Mouse (Mus musculus) gastrocnemius, postnatal 14 days (tissue): ENCODE data around the gene Def8. TPM values are rescaled to one million over a fixed set of nuclear protein-coding genes. Genes with fewer than 3 reads are reported as not detected.
"Not testable (repeated sequence)": the region's sequence is repeated elsewhere in the genome, so short reads cannot be mapped to it uniquely, and the experiment has no call there.

Source experiments
- DNase-seq: peaks from one replicate; pipeline ENCODE4 v3.0.0; 2021; ENCODE audit warnings: mixed read lengths
- intact Hi-C: fragments of 180-260 bp; cut with DNase I; formaldehyde crosslinking; loops from one replicate; pipeline ENCODE4 v1.15.1; 2025; ENCODE audit warnings: low total_unique reads
- total RNA-seq, 2 experiments: library from RNA; stranded (reverse); gene quantifications; 2 replicates each; pipeline ENCODE4 v1.2.3; 2021

Gene Def8
- total RNA-seq, 2 experiments from 2014 or later = 36.2 to 36.3 TPM

DNA sequence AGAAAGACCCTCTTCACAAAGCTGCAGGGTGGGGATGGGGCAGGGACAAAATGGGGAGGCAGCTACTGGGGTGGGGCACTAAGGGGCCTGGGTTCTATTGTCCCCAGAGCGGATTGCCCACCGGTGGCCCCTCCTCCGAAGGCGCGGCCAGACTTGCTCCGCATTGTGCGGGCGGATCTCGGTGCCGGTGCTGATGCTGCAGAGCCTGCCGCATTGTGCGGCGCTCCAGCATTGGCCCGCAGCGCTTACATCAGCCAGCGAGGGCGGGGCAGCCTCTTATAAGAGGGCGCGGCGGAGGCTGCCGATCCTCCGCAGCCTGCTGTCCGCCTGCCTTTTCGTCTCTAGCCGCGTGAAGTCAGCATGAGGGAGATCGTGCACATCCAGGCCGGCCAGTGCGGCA, 12.1 kb upstream of the Def8 start, which contains the start of gene Tubb3:
Tubb3 (plus strand) TSS at position 179 of the 400 bp plus-strand sequence.
- intact Hi-C loops = no loop called here
- peak; percentile 23 for DNase-seq

DNA sequence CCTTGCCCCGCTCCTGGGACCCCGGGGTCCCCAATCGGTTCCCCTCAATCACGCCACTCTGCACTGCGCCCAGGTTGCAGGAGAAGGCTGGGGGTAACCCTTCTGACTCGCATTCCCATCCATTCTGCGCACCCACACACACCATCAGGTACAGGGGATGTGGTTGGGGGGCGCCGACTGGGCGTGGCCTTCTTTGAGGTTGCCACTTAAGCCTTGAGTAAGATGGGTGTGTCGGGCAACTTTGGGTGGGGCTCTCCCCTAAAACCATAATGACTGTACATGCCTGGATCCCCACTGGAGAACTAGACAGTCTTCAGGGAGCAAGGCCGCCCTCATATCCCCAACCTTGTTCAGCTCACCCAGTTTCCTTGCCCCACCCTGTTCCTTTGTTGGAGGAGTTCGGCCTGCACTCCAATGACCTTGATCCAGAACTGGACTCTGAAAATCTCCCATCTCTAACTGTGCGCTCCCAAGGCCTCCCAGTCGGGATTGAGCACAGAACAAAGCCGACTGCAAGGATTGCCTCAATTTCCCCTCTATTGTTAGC, 11.5 kb upstream of the Def8 start:
- intact Hi-C loops = no loop called here
- no peak for DNase-seq

DNA sequence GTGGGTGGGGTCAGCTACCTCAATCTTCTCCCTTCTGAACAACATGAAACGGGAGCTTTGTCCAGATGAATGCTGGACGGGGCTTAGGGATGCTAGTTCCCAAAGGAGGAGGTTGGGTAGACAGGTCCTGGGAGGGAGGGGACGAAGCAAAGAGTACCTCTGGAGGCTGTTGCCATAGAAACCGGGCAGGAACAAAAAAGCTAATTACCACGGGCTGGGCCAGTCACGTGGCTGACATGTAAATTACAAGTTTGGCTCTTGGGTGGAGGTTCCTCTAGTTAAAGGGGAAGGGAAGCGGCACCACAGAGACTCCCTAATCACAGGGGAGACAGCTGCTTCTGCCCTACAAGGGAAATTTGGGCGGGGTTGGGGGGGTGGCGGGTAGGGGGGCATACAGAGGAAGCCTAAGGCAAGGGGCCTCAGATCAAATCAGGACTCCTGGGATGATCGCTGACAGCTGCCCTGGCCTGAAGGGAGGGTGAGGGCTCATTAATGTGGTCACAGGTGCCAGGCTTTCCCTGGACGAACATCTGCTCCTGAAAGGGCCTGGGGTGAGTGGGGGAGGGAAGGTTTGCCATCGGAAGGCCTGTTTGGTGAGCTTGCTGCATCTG, 10.7 kb upstream of the Def8 start:
- intact Hi-C loops = no loop called here
- no peak for DNase-seq

DNA sequence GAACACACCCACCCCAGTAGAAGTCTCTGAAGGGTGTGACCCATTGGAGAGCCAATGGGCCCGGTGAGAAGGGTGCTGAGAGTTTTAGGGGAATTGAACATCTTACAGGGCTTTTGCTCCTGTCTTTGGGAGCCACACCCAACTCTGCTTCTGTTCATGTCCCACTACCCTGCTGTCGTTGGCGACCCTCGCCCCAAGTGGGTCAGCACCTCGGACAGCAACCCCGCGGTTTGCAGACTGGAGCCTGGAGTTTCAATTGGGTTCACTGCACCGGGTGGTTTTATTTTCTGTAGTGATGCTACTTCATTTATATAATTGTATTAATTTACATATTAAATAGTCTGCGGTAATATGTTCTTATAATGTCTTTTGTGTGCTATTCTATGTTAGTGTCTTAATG, 9.1 kb upstream of the Def8 start:
- intact Hi-C loops = no loop called here
- no peak for DNase-seq

DNA sequence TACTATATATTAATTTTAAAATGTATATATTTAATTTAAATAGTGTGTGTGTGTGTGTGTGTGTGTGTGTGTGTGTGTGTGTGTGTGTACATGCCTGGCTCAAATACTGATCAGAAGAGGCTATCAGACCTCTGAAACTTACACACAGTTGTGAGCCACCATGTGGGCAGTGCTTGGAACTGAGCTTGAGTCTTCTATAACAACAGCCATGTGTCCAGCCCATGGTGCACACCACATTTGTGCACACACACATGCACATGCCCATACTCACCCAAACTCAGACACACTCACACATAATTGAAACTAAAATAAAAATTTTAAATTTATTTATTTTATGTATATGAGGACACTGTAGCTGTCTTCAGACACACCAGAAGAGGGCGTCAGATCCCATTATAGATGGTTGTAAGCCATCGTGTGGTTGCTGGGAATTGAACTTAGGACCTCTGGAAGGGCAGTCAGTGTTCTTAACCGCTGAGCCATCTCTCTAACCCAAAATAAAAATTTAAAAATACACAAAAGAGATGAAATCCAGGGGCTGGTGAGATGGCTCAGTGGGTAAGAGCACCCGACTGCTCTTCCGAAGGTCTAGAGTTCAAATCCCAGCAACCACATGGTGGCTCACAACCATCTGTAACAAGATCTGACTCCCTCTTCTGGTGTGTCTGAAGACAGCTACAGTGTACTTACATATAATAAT, 8.2 kb upstream of the Def8 start:
- intact Hi-C loops = not testable (repeated sequence)

DNA sequence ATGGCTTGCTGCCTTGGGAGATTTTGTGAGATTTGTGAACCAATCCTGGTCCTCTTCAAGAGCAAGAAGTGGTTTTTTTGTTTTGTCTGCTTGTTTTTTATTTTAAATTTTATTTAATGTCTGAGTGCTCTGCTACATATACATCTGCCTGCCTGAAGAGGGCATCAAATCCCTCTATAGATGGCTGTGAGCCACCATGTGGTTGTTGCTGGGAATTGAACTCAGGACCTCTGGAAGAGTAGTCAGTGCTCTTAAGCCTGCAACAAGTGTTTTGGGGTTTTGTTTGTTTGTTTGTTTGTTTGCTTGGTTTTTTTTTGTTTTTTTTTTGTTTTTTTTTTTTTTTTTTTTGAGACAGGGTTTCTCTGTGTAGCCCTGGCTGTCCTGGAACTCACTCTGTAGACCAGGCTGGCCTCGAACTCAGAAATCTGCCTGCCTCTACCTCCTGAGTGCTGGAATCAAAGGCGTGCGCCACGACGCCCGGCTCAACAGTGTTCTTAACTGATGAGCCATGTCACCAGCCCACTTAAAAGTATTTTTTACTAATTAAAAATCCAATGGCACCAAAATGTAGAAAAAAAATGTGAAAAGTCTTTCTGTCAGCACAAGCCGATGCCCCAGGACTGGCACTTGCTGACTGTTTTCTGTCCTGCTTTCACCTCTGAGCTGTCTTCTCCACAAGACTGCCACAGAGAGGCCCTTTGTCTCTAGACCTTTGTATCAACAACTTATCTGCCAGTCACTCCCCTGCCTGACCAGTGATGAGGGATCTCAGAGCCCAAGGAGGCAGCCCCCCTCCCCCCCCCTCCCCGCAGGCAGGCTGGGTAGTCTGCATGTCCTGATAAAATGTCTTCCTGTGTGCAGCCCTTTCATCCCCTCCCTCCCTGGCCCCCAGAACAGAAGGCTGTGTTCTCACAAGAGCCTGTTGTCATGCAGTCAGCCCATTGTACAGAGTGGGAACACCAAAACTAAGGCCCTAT, 7.1 kb upstream of the Def8 start:
- intact Hi-C loops = no loop called here

More for the DNA sequence above, 8.2 kb upstream of the Def8 start:
- not testable (repeated sequence) for DNase-seq

DNA sequence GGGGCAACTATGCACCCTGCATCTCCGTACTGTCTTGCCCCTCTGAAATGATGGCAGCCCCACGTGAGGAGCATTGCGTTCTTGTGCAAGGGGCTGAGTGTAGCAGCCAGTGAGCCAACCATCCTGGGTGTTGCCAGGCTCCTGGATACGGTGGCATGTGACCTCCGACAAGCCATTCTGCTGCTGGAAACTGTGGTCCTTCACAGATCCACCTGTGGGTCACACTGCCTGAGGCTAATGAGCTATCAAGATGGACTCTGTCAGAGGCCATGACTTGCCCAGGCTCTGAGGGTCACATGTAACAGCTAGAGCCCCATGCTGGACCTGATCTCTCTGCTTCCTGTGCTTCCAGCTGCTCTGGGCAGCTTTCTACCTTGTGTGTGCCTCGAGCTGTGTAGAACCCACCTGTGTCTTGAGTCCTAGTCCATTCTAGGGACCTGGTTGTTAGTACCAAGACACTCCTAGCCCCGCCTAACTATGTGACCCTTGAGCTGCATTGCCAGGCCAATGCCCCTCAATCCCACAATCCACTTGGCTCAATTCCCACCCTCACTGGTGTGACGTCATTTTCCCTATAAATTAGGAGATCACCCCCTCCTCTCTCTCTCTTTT, 6.3 kb upstream of the Def8 start:
- intact Hi-C loops = no loop called here
- no peak for DNase-seq

More for the DNA sequence above, 7.1 kb upstream of the Def8 start:
- DNase-seq = no peak

DNA sequence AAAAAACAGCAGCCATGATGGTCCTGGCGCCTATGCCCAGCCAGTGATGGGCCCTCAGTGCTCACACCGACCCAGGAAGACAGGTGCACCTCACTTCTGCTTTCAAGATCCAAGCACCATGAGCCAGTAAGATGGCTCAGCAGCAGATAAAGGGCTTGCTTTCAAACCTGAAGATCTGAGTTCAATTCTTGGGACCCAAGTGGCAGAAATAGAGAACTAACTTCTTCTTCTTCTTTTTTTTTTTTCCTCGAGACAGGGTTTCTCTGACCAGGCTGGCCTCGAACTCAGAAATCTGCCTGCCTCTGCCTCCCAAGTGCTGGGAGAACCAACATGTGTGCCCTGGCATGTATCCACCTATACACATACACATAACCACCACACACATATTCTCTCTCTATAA, 3.6 kb upstream of the Def8 start:
- intact Hi-C loops = no loop called here
- no peak for DNase-seq

DNA sequence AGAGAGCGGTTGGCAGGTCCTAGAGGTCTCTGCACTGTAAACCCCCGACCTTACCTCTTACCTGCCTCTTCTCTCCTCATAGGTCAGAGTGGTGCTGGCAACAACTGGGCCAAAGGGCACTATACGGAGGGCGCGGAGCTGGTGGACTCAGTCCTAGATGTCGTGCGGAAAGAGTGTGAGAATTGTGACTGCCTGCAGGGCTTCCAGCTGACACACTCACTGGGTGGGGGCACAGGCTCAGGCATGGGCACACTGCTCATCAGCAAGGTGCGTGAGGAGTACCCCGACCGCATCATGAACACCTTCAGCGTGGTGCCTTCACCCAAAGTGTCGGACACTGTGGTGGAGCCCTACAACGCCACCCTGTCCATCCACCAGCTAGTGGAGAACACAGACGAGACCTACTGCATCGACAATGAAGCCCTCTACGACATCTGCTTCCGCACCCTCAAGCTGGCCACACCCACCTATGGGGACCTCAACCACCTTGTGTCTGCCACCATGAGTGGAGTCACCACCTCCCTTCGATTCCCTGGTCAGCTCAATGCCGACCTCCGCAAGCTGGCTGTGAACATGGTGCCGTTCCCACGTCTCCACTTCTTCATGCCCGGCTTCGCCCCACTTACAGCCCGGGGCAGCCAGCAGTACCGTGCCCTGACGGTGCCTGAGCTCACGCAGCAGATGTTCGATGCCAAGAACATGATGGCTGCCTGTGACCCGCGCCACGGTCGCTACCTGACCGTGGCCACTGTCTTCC, 2.6 kb upstream of the Def8 start:
- intact Hi-C loops = no loop called here
- DNase-seq = no peak

DNA sequence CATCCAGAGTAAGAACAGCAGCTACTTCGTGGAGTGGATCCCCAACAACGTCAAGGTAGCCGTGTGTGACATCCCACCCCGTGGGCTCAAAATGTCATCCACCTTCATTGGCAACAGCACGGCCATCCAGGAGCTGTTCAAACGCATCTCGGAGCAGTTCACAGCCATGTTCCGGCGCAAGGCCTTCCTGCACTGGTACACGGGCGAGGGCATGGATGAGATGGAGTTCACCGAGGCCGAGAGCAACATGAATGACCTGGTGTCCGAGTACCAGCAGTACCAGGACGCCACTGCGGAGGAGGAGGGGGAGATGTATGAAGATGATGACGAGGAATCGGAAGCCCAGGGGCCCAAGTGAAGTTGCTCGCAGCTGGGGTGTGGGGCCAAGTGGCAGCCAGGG, 2.0 kb upstream of the Def8 start:
- no peak for DNase-seq
- intact Hi-C loops = no loop called here

DNA sequence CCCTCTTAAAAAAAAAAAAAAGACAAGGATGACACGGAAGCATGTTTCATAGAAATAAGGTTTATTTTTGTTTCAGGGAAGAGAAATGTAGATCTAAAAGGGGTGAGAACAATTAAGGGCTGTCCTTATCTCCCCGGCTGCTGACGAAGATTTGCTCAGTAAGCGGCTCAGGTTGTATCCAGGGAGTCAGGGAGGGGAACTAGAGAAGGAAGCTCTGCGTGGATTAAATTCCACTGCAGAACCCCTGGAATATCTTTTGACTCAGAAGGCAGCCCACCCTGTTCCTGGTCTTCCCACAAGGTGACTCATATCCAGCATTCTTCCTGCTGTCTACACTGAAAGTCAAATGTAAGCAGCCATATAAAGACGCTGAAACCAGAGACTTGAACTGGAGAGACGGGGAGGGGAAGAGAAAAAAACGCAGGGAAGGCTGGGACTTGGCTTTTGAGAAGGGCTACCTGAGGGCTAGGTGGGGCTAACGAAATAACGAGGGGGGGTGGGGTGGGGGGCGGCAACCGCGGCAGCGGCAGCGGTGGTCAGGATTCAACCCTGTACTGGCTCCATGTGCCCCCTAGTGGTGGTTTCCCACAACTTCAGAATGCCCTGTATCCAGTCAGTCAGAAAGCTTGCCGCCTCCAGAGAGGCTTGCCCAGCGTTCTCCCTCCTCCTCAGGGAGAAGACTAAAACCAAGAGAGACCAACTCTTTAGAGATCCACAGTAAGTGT, 1.1 kb upstream of the Def8 start:
- DNase-seq = peak; percentile 58
- intact Hi-C loops = no loop called here

DNA sequence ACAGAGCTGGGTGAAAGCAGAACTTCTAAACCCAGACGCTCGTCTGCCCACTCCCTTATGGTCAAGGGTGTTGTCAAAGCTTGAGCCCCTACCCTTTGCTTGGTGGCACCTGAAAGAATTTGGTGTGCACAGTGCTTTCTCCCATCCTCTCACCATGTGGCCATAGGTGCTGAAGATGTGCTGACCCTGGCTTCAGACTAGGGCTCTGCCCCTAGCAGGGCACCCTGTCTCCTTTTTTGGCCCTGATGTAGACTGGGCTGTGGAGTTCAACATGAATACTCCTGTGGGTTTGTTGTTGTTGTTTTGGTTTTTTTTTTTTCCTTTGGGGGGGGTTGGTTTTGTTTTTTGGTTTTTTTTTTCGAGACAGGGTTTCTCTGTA, 557 bp upstream of the Def8 start:
- intact Hi-C loops = no loop called here
- DNase-seq = no peak

DNA sequence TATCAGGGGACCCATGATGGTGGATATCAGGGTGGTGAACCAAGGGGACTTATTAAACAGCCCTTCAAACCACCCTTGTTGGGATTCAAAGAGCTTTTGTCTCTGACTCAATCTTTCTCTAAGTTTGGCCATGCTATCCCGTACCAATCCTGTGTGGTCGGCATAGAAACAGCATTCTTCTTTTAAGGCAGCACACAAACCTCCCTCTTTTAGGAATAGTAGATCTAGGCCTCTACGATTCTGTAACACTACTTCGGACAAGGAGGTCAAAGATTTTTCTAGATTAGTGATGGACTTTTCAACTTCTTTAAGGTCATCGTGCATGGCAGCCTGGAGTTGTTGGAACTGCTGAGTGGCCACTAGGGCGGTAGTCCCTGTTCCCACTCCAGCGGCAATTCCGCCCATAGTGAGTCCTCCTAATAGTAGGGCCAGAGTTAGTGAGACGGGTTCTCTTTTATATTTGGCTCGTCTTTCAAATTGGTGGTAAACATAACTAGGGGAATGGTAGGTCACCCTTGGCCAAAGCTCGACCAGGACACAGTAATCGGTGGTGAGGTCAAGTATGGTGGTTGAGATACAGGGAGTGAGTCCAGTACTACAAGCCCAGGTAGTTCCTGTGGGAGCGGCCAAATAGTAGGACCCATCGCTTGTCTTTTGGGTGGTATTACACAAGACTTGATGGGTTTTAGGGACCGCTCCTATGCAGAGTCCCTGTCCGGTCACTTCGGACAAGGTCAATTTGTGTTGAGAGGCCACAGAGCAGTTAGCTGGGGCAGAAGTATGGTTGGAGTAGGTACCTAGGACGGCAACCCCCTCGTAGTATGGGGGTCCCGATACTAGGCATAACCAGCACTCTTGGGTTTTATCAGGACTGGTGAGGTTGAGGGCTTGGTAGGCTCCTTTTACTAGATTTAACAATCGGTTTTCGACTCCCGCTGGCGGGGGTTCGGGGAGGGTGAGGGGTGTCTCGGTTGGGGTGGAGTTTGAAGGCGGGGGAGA, 3.5 kb downstream of the Def8 start:
- intact Hi-C loops = no loop called here
- no peak for DNase-seq

DNA sequence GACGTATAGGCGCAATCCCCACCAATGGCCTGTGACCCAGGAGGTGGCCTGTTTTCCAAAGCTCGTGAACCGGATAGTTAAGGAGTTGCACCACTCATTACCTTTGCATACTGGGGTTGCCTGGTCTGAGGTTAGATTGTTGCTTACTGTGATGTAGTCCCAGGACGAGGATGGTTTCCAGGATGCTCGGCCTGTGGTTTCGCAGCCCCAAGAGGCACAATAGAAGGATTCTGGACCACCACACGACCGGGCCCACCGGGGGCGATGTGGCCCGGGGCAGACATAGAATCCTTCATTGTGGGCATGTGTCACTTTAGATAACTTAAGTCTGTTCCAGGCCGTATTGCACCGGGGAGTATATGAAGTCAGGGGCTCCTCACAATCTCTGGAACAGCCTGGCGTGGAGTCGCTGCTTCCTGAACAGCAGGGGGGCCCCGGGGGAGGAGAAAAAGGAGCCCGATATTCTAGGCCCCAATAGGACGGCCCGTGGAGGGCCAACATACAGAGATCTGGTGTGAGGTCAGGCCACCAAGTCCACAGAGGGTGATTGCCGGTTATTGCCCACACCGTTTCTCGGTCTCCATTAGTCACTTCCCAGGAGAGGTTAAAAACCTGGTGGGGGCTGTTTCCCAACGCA, 4.4 kb downstream of the Def8 start:
- intact Hi-C loops = no loop called here
- DNase-seq = no peak

DNA sequence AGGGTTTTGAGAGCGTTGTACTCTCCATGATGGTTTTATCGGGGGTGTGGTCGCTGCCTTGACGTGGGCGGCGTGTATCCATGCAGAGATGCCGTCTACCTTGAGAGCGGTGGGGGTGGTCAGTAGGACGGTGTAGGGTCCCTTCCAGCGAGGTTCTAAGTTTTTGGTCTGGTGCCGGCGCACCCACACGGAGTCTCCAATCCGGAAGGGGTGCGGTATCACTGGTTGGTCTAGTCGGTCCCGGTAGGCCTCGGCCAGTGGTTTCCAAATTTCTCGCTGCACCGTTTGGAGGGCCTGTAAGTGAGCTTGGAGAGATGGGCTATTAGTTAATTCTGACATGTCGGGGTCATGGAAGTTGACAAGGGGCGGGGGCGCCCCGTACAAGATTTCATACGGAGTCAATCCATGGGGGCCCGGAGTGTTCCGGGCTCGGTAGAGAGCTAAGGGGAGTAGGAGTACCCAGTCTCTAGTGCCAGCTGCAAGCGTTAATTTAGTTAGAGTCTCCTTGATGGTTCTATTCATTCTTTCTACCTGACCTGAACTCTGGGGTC, 5.1 kb downstream of the Def8 start:
- DNase-seq = no peak
- intact Hi-C loops = no loop called here

DNA sequence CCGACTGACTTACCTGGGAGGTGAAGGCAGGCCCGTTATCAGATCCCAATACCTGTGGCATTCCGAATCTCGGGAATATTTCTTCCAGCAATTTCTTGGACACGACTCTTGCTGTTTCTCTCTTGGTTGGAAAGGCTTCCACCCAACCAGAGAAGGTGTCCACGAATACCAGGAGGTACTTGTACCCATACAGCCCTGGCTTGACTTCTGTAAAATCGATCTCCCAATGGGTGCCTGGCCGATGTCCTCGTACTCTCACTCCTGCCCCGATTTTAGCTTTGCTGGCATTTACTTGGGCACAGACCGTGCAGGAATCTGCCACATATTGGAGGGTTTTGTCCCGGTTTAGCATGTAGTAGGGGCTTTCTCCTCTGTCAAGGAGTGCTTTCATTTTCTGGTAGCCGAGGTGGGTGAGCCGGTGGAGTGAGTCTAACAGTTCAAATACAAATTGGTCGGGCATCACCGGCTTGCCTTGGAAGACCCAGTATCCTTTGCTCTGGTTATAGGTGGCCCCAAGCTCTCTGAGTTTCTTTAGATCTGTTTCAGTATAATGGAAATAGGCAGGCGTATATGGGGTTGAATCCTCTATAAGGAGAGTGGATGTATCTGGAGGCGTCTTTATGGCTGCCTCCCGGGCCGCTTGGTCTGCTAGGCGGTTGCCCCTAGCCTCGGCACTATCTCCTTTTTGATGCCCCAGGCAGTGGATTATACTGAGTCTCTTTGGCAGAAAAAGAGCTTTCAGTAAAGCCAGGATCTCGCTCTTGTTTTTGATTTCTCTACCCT, 5.8 kb downstream of the Def8 start:
- intact Hi-C loops = no loop called here
- no peak for DNase-seq
